Mouse (Mus musculus) 3134 (cell line): ENCODE measurements around the gene Inf2.
A peak's percentile ranks its signal among the peaks of the same experiment; 100 is the strongest.

Source experiments
- DNase-seq: peaks from one replicate; pipeline ENCODE4 v3.0.0-alpha.2; 2011; ENCODE audit warnings: low spot score; ENCODE audit not compliant: insufficient read length; ENCODE audit errors: extremely low read depth

Inf2 gene

GRCm38 (mm10) chr12:112593951-112594915 lies 5.6 kb downstream of the Inf2 start:
- no peak for DNase-seq

DNA sequence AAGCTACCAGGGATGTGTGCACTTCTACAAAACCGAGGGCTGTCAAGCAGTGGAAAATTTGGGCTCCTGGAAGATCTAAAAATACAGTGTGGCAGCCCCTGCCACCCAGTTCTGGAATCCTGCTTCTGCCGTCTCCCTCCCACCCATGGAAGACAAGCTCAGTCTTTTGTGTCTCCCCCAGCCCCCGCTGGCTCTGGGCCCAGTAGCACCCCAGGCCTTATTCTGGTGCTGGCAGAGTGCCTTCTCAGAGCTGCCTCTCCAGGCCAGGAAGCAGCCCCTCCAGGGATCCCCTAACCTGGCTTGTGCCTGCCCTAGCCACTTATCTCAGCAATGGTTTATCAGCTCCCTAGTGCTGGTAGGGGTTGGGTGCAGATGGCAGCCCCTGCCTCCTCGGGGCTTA lies 6.4 kb downstream of the Inf2 start:
- no peak for DNase-seq

GRCm38 (mm10) chr12:112595626-112596025 lies 7.0 kb downstream of the Inf2 start:
- DNase-seq: peak; percentile 82

DNA sequence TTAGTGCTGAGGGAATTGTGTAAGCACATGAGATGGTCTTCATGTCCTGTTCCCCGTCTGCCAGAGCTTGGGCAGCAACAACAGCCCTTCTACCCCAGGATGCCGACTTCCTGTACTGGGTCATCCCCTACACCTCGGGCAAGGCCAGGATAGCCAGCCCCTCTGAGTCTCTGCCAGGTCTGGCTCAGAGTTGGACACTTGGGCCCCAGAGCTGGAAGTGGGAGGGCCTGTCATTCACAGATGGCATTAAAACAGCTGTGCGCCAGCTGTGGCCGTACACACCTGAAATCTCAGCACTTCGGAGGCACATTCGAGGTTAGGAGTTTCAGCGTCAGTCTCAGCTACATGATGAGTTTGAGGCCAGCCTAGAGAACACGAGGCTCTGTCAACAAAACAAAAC lies 7.9 kb downstream of the Inf2 start:
- peak; percentile 53 for DNase-seq

DNA sequence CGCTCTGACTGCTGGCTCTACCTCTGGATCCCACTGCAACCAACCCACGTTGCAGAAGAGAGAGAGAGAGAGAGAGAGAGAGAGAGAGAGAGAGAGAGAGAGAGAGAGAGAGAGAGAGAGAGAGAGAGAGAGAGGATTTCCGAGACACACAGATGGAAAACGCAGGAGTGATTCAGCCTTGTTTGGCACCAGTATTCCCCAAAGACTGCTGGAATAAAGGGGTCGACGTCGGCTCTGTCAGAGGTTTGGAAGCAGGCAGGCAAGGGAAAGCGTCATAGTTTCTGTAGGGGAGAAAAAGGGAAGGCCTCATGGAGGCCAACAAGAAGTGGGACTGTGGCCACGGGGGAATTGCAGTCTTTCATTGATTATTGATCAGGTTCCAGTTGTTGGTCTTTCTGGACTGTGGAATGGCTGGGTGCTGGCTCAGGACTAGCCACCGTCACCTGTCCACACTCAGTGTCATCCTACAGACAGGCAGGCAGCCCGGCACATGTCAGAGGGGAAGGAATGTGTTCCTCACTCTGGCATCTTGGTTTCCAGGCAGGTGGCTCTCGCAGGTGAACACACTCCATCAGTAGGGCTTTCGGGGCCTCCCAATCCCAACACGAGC lies 8.4 kb downstream of the Inf2 start:
- DNase-seq: no peak

DNA sequence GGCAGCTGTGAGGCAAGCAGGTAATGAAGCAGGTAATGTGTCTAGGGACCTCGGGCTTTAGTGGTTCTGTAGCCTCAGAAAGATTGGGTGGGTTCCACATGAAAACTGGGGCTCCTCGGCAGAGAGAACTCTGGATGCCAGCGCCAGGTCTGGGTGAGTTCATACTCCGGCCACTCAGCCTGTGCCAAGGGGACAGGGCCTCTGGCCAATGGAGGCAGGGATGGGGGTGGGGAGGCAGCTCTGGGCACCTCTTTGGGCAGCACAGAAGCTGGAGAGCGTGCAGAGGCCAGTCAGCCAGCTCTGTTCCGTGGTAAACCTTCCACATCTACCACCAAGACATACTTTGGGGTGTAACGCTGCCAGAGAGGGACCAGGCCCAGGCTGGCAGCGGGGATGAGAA lies 9.0 kb downstream of the Inf2 start:
- DNase-seq: no peak

GRCm38 (mm10) chr12:112599198-112599597 lies 10.6 kb downstream of the Inf2 start:
- no peak for DNase-seq

- no peak for DNase-seq
Measured at GRCm38 (mm10) chr12:112599942-112600611, 11.5 kb downstream of the Inf2 start.

- DNase-seq: no peak
Measured at GRCm38 (mm10) chr12:112604022-112604421, 15.4 kb downstream of the Inf2 start.

- DNase-seq: no peak
Measured at GRCm38 (mm10) chr12:112604709-112605649, 16.4 kb downstream of the Inf2 start.

- DNase-seq: peak; percentile 72
Measured at GRCm38 (mm10) chr12:112605766-112606165, 17.2 kb downstream of the Inf2 start.

DNA sequence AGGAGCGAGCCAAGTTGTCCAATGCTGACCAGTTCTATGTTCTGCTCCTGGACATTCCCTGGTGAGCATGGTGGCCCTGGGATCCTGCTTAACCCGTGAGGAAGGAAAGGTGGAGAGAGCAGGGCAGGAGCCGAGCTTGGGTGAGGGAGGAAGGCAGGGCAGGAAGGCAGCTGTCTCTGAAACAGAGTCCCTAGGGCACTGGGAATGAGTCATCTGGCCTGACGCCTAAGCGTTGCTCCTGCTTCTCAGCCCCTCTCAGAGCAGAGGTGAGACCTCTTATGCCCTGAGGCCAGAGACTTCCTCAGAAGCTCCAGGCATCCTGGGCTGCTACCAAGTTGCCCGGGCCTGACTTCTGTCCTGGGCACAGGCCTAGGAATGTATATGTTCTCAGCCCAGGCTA lies 18.4 kb downstream of the Inf2 start:
- peak; percentile 58 for DNase-seq

DNA sequence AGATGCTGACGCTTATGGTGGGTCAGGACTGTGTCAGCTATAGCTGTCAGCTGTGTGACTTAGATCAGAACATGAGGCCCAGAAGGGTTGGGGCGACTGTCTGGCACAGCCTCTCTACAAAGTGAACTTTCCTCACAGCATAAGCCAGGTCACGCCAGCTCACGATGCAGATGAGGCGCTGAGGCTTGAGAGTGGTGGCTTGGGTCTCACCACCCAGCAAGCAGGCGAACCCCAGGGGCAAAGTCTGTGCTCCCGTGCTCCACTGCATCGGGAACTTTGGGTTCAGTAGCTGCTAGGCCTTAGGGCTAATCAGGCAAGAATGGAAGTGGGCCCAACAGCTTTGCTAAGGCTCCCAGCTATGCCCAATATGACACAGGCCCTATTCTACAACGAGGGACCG lies 20.4 kb downstream of the Inf2 start:
- DNase-seq: no peak

GRCm38 (mm10) chr12:112616668-112617067 lies 28.1 kb downstream of the Inf2 start:
- DNase-seq: no peak

GRCm38 (mm10) chr12:112617184-112617583 lies 28.6 kb downstream of the Inf2 start:
- DNase-seq: peak; percentile 71

- DNase-seq: peak; percentile 76
Measured at GRCm38 (mm10) chr12:112617898-112618380, 29.4 kb downstream of the Inf2 start.

GRCm38 (mm10) chr12:112618981-112619685 lies 30.5 kb downstream of the Inf2 start:
- peak; percentile 57 for DNase-seq

GRCm38 (mm10) chr12:112619686-112620353 lies 31.2 kb downstream of the Inf2 start, which contains the start of gene Adssl1:
TSS of gene Adssl1 (plus strand) at chr12:112620045.
- peak; percentile 89 for DNase-seq
